ENCODE assay signal across 9 mouse cellular contexts in genomic region chrX:169299579-169299978, GRCm38 (mm10). TPM values are rescaled to one million over a fixed set of nuclear protein-coding genes. Genes with fewer than 3 reads are reported as not detected.
A peak's percentile ranks its signal among the peaks of the same experiment; 100 is the strongest.
DNase-seq lines count a peak whose midpoint lies in the region; ATAC-seq and TF ChIP-seq lines count a peak whose summit lies in the region.
"Had no signal": no experiment of that assay in that cellular context is flagged by ENCODE, and none has a peak within 500 bp of the region (broad histone marks: within the 10 kb centered on the region; RNA-seq: fewer than 3 reads in every experiment).

No protein-coding gene starts in this region.

- H3K79me2 ChIP-seq in CH12.LX (replicated peaks; ENCODE audit: control insufficient read depth, extremely low read depth, insufficient read depth, poor library complexity, severe bottlenecking), result no peaks in the 10 kb centered on the region

- peak; percentile 68 for DNase-seq in kidney, postnatal 0 days (ENCODE audit: low spot score)
- DNase-seq in kidney, postnatal 25 days, result no peak
- peak; percentile 32 for DNase-seq in CH12.LX (ENCODE audit: extremely low read depth)
- DNase-seq in Muller cell, postnatal 12 days (ENCODE audit: inconsistent ontology term), result peak; percentile 36
- peak; percentile 25 for DNase-seq in lung, postnatal 25 days (ENCODE audit: low spot score)
- no peak for DNase-seq in urinary bladder, postnatal 10 days (ENCODE audit: low spot score)

- TF ChIP-seq POLR2A in CH12.LX (IDR thresholded peaks at IDR 0.05; ENCODE audit: low read depth, low read length), result no peak

- no peaks in the 10 kb centered on the region for H3K27me3 ChIP-seq in kidney, postnatal 0 days (ENCODE audit: insufficient read depth, low read length)
- no peaks in the 10 kb centered on the region for H3K27me3 ChIP-seq in CH12.LX (replicated peaks)
- H3K27me3 ChIP-seq: embryonic facial prominence, embryonic 12.5 days; neural tube, embryonic 12.5 days had no signal

- dilution Hi-C loops in CH12.LX (cut with MboI; ENCODE audit: extremely low pct_ligation_motif_present, extremely low pct_unique_long_range_greater_than_20kb, low sequenced_read_pairs), result no loop called here

- H3K4me1 ChIP-seq in kidney, postnatal 0 days (replicated peaks; ENCODE audit: insufficient read depth, low read length), result no peaks in the 10 kb centered on the region
- H3K4me1 ChIP-seq in CH12.LX (ENCODE audit: control insufficient read depth in 1 of 2, insufficient read depth in 2 of 2), result peaks cover 0 to 6% of the 10 kb centered on the region in 2 experiments; a peak in 2 of 4 replicates
- H3K4me1 ChIP-seq: embryonic facial prominence, embryonic 12.5 days; neural tube, embryonic 12.5 days had no signal

- no peak for ATAC-seq in kidney, postnatal 0 days (replicated peaks; ENCODE audit: low FRiP score, low read depth)
- no peak for ATAC-seq in erythroid progenitor cell, adult 5-6 weeks (replicated peaks; ENCODE audit: low FRiP score, poor library complexity, severe bottlenecking)

- no peak overlapping the region for H3K4me3 ChIP-seq in kidney, postnatal 0 days (replicated peaks; ENCODE audit: low read depth, low read length)
- H3K4me3 ChIP-seq in CH12.LX (replicated peaks in 1 of 3; ENCODE audit: low read depth in 2 of 3, low read length in 2 of 3, poor library complexity in 1 of 3), result no peak overlapping the region
- H3K4me3 ChIP-seq: embryonic facial prominence, embryonic 12.5 days; neural tube, embryonic 12.5 days had no signal

- H3K4me2 ChIP-seq in kidney, postnatal 0 days (ENCODE audit: low read length), result no peak overlapping the region
- H3K4me2 ChIP-seq in CH12.LX (ENCODE audit: insufficient read depth, low read depth, poor library complexity, severe bottlenecking), result no peak overlapping the region
- H3K4me2 ChIP-seq: embryonic facial prominence, embryonic 12.5 days; neural tube, embryonic 12.5 days had no signal

- H3K27ac ChIP-seq in kidney, postnatal 0 days, result no peak overlapping the region
- no peak overlapping the region for H3K27ac ChIP-seq in CH12.LX (ENCODE audit: insufficient read depth, low read depth)
- H3K27ac ChIP-seq: embryonic facial prominence, embryonic 12.5 days; neural tube, embryonic 12.5 days had no signal

- no peak overlapping the region for H3K9ac ChIP-seq in kidney, postnatal 0 days (ENCODE audit: low read depth, low read length)
- H3K9ac ChIP-seq in CH12.LX (ENCODE audit: insufficient read depth, low read depth), result no peak overlapping the region
- H3K9ac ChIP-seq: embryonic facial prominence, embryonic 12.5 days; neural tube, embryonic 12.5 days had no signal

- TF ChIP-seq CTCF in kidney, postnatal 0 days (IDR thresholded peaks at IDR 0.05; ENCODE audit: low read depth), result peak; percentile 64
- TF ChIP-seq CTCF in CH12.LX (conservative IDR thresholded peaks at IDR 0.05 in 1 of 2, IDR thresholded peaks at IDR 0.05 in 1 of 2; ENCODE audit: low read depth in 2 of 2, low read length in 2 of 2), result peak; percentile 19 to 73; a peak in 3 of 4 replicates

- no peak for TF ChIP-seq EP300 in CH12.LX (IDR thresholded peaks at IDR 0.05; ENCODE audit: low read length)

- WGBS in kidney, postnatal 0 days, result 64% methylated on average over 4 of the region's 4 CpGs

- no peaks in the 10 kb centered on the region for H3K9me3 ChIP-seq in kidney, postnatal 0 days (replicated peaks; ENCODE audit: low read length)
- H3K9me3 ChIP-seq in CH12.LX (replicated peaks; ENCODE audit: low read length), result no peaks in the 10 kb centered on the region
- H3K9me3 ChIP-seq: embryonic facial prominence, embryonic 12.5 days; neural tube, embryonic 12.5 days had no signal

- H3K36me3 ChIP-seq in kidney, postnatal 0 days (ENCODE audit: insufficient read depth, low read length), result no peaks in the 10 kb centered on the region
- H3K36me3 ChIP-seq in CH12.LX (replicated peaks in 1 of 2; ENCODE audit: control insufficient read depth in 1 of 2, insufficient read depth in 1 of 2, low read length in 1 of 2), result no peaks in the 10 kb centered on the region
- H3K36me3 ChIP-seq: embryonic facial prominence, embryonic 12.5 days; neural tube, embryonic 12.5 days had no signal

- in situ Hi-C loops in CH12.LX (cut with MboI; ENCODE audit: low pct_ligation_motif_present, low pct_unique_long_range_greater_than_20kb, low sequenced_read_pairs), result no loop called here

- peak; percentile 77 for TF ChIP-seq RAD21 in CH12.LX (IDR thresholded peaks at IDR 0.05; ENCODE audit: low read depth, low read length)

TF ChIP-seq in CH12.LX, 34 proteins besides CTCF, POLR2A, EP300 and RAD21:
- peak; percentile 78 for TF ChIP-seq SMC3 (IDR thresholded peaks at IDR 0.05; ENCODE audit: low read depth, low read length)
- no peak for TF ChIP-seq CHD1 (IDR thresholded peaks at IDR 0.05; ENCODE audit: low read depth, low read length)

RNA-seq across cellular contexts. Expression of gene Hccs, which starts 20.6 kb away (rescaled TPM):
- polyA plus RNA-seq in kidney, postnatal 0 days (2015; fragmentation: Nextera tagmentation; extraction: Ambion mirVana), result 36.5 and 37.2 TPM in 2 replicates
- total RNA-seq in CH12.LX (2012; rRNA removed) (21.7 and 27.1 TPM in 2 replicates), CH12.LX (2014; rRNA removed) (87.8 and 102 TPM in 2 replicates)
- 32.6 and 40.0 TPM in 2 replicates for polyA plus RNA-seq in CH12.LX (2012; ENCODE audit: insufficient read length, low read depth)
- total RNA-seq in erythroid progenitor cell, adult 5-6 weeks (2015; ENCODE audit: low replicate concordance), result 7.2 and 12.2 TPM in 2 replicates
- total RNA-seq in erythroid progenitor cell, adult 5-6 weeks (2017; ENCODE audit: low replicate concordance), result 7.7 and 9.8 TPM in 2 replicates

Comparison
In these comparisons a context has a peak if more than half of its experiments do, and no peak if none do; other contexts are left out.
1. DNase-seq: peak in kidney, postnatal 0 days (single experiment), CH12.LX (single experiment), Muller cell, postnatal 12 days (single experiment) and lung, postnatal 25 days (single experiment); none in kidney, postnatal 25 days (0 of 2) and urinary bladder, postnatal 10 days (single experiment).